Mouse (Mus musculus) megakaryocyte, embryonic 14.5 days (primary cell): Measurements from ENCODE around the gene Rnf32.

Source experiments
- FLI1 ChIP-seq: IDR thresholded peaks from 2 replicates; pipeline ENCODE4 v1.6.1; 2012; ENCODE audit warnings: low read length, inconsistent platforms, mixed read lengths
- GATA1 ChIP-seq: IDR thresholded peaks from 3 replicates; pipeline ENCODE4 v1.6.1; 2012; ENCODE audit warnings: mixed read lengths, low read length, inconsistent platforms, borderline replicate concordance

GRCm38 (mm10) chr5:29170193-29170592, 25.6 kb upstream of the Rnf32 start:
- no peak for TF ChIP-seq GATA1
- TF ChIP-seq FLI1 = no peak
